Mouse (Mus musculus) ES-E14 (cell line): ENCODE measurements at regions not wholly inside any gene's neighbourhood (a gene's known extent, or its start where the extent isn't known, plus 50 kb on each side); places are given as distances from the start of the nearest gene placed in this dataset.

Source experiments
- DNase-seq: peaks from one replicate; pipeline ENCODE4 v3.0.0-alpha.2; 2013; ENCODE audit warnings: low read depth, low spot score
- H3K27ac ChIP-seq: 2 replicates; pipeline ENCODE4 v1.5.1; 2012; ENCODE audit warnings: low read depth, mild to moderate bottlenecking, low read length, moderate library complexity, mixed read lengths; ENCODE audit not compliant: poor library complexity, insufficient read depth, severe bottlenecking
- H3K36me3 ChIP-seq: 2 replicates; pipeline ENCODE4 v1.6.1; 2012; ENCODE audit warnings: mild to moderate bottlenecking, low read length, moderate library complexity, mixed read lengths; ENCODE audit not compliant: control insufficient read depth, poor library complexity, insufficient read depth, severe bottlenecking
- H3K4me1 ChIP-seq, 2 experiments: fragments of 150-350 bp in 1 of 2; sonication (generic) in 1 of 2; 2 replicates each; pipeline ENCODE4 v1.6.1; 2012; ENCODE audit warnings: low read length in 2 of 2, mild to moderate bottlenecking in 1 of 2, mixed read lengths in 1 of 2; ENCODE audit not compliant: control insufficient read depth in 2 of 2, insufficient read depth in 2 of 2, poor library complexity in 1 of 2
- H3K4me3 ChIP-seq, 2 experiments: fragments of 150-350 bp in 1 of 2; sonication (generic) in 1 of 2; 2 replicates each; pipeline ENCODE4 v1.5.1; 2012; ENCODE audit warnings: low read length in 2 of 2, low read depth in 1 of 2, mild to moderate bottlenecking in 1 of 2, mixed read lengths in 1 of 2; ENCODE audit not compliant: insufficient read depth in 1 of 2, poor library complexity in 1 of 2, severe bottlenecking in 1 of 2
- H3K9ac ChIP-seq: 2 replicates; pipeline ENCODE4 v1.6.1; 2012; ENCODE audit warnings: low read depth, mild to moderate bottlenecking, low read length, mixed read lengths; ENCODE audit not compliant: poor library complexity, insufficient read depth, severe bottlenecking
- H3K9me3 ChIP-seq: fragments of 150-350 bp; sonication (generic); 2 replicates; pipeline ENCODE4 v1.6.1; 2012; ENCODE audit warnings: low read depth, mild to moderate bottlenecking, low read length; ENCODE audit not compliant: control insufficient read depth, insufficient read depth
- CHD2 ChIP-seq: IDR thresholded peaks from 2 replicates; pipeline ENCODE4 v1.6.1; 2014; ENCODE audit warnings: mild to moderate bottlenecking, low read depth, low read length, inconsistent platforms
- HCFC1 ChIP-seq: IDR thresholded peaks from 2 replicates; pipeline ENCODE4 v1.6.1; 2012; ENCODE audit warnings: low read length, inconsistent platforms, borderline replicate concordance; ENCODE audit not compliant: insufficient read depth
- MAFK ChIP-seq: IDR thresholded peaks from 2 replicates; pipeline ENCODE4 v1.6.1; 2014; ENCODE audit warnings: mild to moderate bottlenecking, low read depth, low read length, inconsistent platforms; ENCODE audit not compliant: insufficient read depth
- ZC3H11A ChIP-seq: IDR thresholded peaks from 2 replicates; pipeline ENCODE4 v1.6.1; 2012; ENCODE audit warnings: low read depth, mild to moderate bottlenecking, inconsistent platforms, low read length, borderline replicate concordance
- ZNF384 ChIP-seq: IDR thresholded peaks from 2 replicates; pipeline ENCODE4 v1.6.1; 2012; ENCODE audit warnings: low read depth, low read length, inconsistent platforms
- in situ Hi-C, 2 experiments: fragments of 600-800 bp; cut with MboI; formaldehyde crosslinking; loops; one replicate each; pipeline ENCODE4 v1.15.1; 2025; ENCODE audit warnings: low sequenced_read_pairs in 2 of 2, inconsistent platforms in 1 of 2; ENCODE audit not compliant: unreplicated experiment in 2 of 2

GRCm38 (mm10) chr14:66528135-66528534 is 519.1 kb upstream of the Gulo start:
- H3K9ac ChIP-seq, result no peak overlapping the region
- TF ChIP-seq HCFC1 (no peak), CHD2 (no peak), MAFK (no peak)
- H3K4me1 ChIP-seq, result no peaks in the 10 kb centered on the region
- H3K36me3 ChIP-seq, result no peaks in the 10 kb centered on the region
- DNase-seq, result no peak
- H3K27ac ChIP-seq, result no peak overlapping the region
- no peak overlapping the region for H3K4me3 ChIP-seq
- in situ Hi-C loops, result no loop called here
- H3K9me3 ChIP-seq, result no peaks in the 10 kb centered on the region

- TF ChIP-seq ZC3H11A (no peak), MAFK (no peak), ZNF384 (no peak), HCFC1 (no peak), CHD2 (no peak)
- Histone ChIP-seq H3K9ac (no peak overlapping the region), H3K36me3 (no peaks in the 10 kb centered on the region), H3K4me1 (no peaks in the 10 kb centered on the region), H3K27ac (no peak overlapping the region), H3K4me3 (no peak overlapping the region), H3K9me3 (no peaks in the 10 kb centered on the region)
- in situ Hi-C loops, result no loop called here
- DNase-seq, result no peak
Observed at GRCm38 (mm10) chr14:66527061-66527460, 518.1 kb upstream of the Gulo start.

GRCm38 (mm10) chr14:66522856-66523400 is 513.9 kb upstream of the Gulo start:
- Histone ChIP-seq H3K4me1 (no peaks in the 10 kb centered on the region), H3K27ac (no peak overlapping the region), H3K36me3 (no peaks in the 10 kb centered on the region), H3K9me3 (no peaks in the 10 kb centered on the region), H3K9ac (no peak overlapping the region), H3K4me3 (no peak overlapping the region)
- TF ChIP-seq ZC3H11A (no peak), ZNF384 (no peak), HCFC1 (no peak), CHD2 (no peak), MAFK (no peak)
- in situ Hi-C loops, result no loop called here
- DNase-seq, result no peak

GRCm38 (mm10) chr14:66521836-66522629 is 513.0 kb upstream of the Gulo start:
- Histone ChIP-seq H3K27ac (no peak overlapping the region), H3K9ac (no peak overlapping the region), H3K4me3 (no peak overlapping the region), H3K9me3 (no peaks in the 10 kb centered on the region), H3K4me1 (no peaks in the 10 kb centered on the region), H3K36me3 (no peaks in the 10 kb centered on the region)
- in situ Hi-C loops, result no loop called here
- TF ChIP-seq ZNF384 (no peak), CHD2 (no peak), MAFK (no peak), HCFC1 (no peak), ZC3H11A (no peak)
- no peak for DNase-seq

GRCm38 (mm10) chr14:66516770-66517169 is 507.8 kb upstream of the Gulo start:
- Histone ChIP-seq H3K27ac (no peak overlapping the region), H3K4me1 (no peaks in the 10 kb centered on the region), H3K9ac (no peak overlapping the region), H3K9me3 (no peaks in the 10 kb centered on the region), H3K36me3 (no peaks in the 10 kb centered on the region), H3K4me3 (no peak overlapping the region)
- no peak for DNase-seq
- in situ Hi-C loops, result no loop called here
- TF ChIP-seq HCFC1 (no peak), ZC3H11A (no peak)
